Mouse (Mus musculus): ENCODE results near the gene Asah2. TPM values are rescaled to one million over a fixed set of nuclear protein-coding genes. Genes with fewer than 3 reads are reported as not detected.

Asah2 gene
- polyA plus RNA-seq, 1 experiment from 2014 or later = 2.0 TPM

DNA sequence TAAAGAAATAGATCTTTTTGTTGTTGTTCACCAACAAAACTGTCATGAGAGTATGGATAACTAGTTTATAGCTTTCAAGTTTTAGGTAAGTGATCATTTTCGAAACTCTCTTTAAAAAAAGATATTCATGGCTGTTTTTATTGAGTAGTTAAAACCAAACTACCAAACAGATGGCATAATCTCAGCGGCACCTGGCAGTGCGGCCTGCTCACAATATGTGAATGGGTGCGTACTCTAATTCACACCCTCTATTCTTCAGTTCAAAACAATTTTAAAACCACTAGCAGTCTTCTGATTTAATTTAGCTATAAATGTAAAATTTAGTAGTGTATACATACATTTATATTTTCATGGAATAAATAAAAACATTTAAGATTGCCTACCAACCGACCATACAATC is 15.2 kb upstream of the Asah2 start:
- Histone ChIP-seq H3K4me1 (replicated peaks; ENCODE audit: insufficient read depth, low read length) (no peaks in the 10 kb centered on the region), H3K36me3 (ENCODE audit: insufficient read depth, low read length) (0 out of 2 replicates have a peak, but pooled peaks cover 13% of the 10 kb centered on the region), H3K27me3 (ENCODE audit: insufficient read depth, low read length) (no peaks in the 10 kb centered on the region), H3K9me3 (replicated peaks; ENCODE audit: low read length) (no peaks in the 10 kb centered on the region), H3K27ac (no peak overlapping the region), H3K4me2 (ENCODE audit: low read length) (no peak overlapping the region), H3K4me3 (replicated peaks; ENCODE audit: low read depth, low read length) (no peak overlapping the region), H3K9ac (ENCODE audit: low read depth, low read length) (no peak overlapping the region)
- DNase-seq (ENCODE audit: low spot score) = no peak
- no peak for ATAC-seq (replicated peaks; ENCODE audit: low FRiP score, low read depth)
- 95% methylated on average over 5 of the region's 5 CpGs for WGBS
- no peak for TF ChIP-seq CTCF (IDR thresholded peaks at IDR 0.05; ENCODE audit: low read depth)

GRCm38 (mm10) chr19:32120798-32121197 is 12.8 kb upstream of the Asah2 start:
- no peaks in the 10 kb centered on the region for H3K9me3 ChIP-seq (replicated peaks; ENCODE audit: low read length)
- H3K4me2 ChIP-seq (ENCODE audit: low read length) = no peak overlapping the region
- no peak overlapping the region for H3K4me3 ChIP-seq (replicated peaks; ENCODE audit: low read depth, low read length)
- ATAC-seq (replicated peaks; ENCODE audit: low FRiP score, low read depth) (no peak), DNase-seq (ENCODE audit: low spot score) (no peak)
- H3K27ac ChIP-seq = no peak overlapping the region
- H3K9ac ChIP-seq (ENCODE audit: low read depth, low read length) = no peak overlapping the region
- H3K4me1 ChIP-seq (replicated peaks; ENCODE audit: insufficient read depth, low read length) = no peaks in the 10 kb centered on the region
- 43% methylated on average over 1 of the region's 1 CpGs for WGBS
- 0 out of 2 replicates have a peak, but pooled peaks cover 10% of the 10 kb centered on the region for H3K36me3 ChIP-seq (ENCODE audit: insufficient read depth, low read length)
- TF ChIP-seq CTCF (IDR thresholded peaks at IDR 0.05; ENCODE audit: low read depth) = no peak
- no peaks in the 10 kb centered on the region for H3K27me3 ChIP-seq (ENCODE audit: insufficient read depth, low read length)

GRCm38 (mm10) chr19:32119666-32120065 is 11.7 kb upstream of the Asah2 start:
- no peak overlapping the region for H3K4me2 ChIP-seq (ENCODE audit: low read length)
- DNase-seq (ENCODE audit: low spot score) (no peak), ATAC-seq (replicated peaks; ENCODE audit: low FRiP score, low read depth) (peak; percentile 68)
- no peak for TF ChIP-seq CTCF (IDR thresholded peaks at IDR 0.05; ENCODE audit: low read depth)
- no peaks in the 10 kb centered on the region for H3K9me3 ChIP-seq (replicated peaks; ENCODE audit: low read length)
- H3K27me3 ChIP-seq (ENCODE audit: insufficient read depth, low read length) = no peaks in the 10 kb centered on the region
- WGBS = 71% methylated on average over 2 of the region's 2 CpGs
- H3K4me3 ChIP-seq (replicated peaks; ENCODE audit: low read depth, low read length) = no peak overlapping the region
- H3K36me3 ChIP-seq (ENCODE audit: insufficient read depth, low read length) = 0 out of 2 replicates have a peak, but pooled peaks cover 10% of the 10 kb centered on the region
- H3K27ac ChIP-seq = no peak overlapping the region
- no peaks in the 10 kb centered on the region for H3K4me1 ChIP-seq (replicated peaks; ENCODE audit: insufficient read depth, low read length)
- no peak overlapping the region for H3K9ac ChIP-seq (ENCODE audit: low read depth, low read length)

GRCm38 (mm10) chr19:32118496-32118895 is 10.5 kb upstream of the Asah2 start:
- H3K9ac ChIP-seq (ENCODE audit: low read depth, low read length) = no peak overlapping the region
- no peak overlapping the region for H3K4me2 ChIP-seq (ENCODE audit: low read length)
- H3K4me3 ChIP-seq (replicated peaks; ENCODE audit: low read depth, low read length) = no peak overlapping the region
- ATAC-seq (replicated peaks; ENCODE audit: low FRiP score, low read depth) (no peak), DNase-seq (ENCODE audit: low spot score) (no peak)
- H3K36me3 ChIP-seq (ENCODE audit: insufficient read depth, low read length) = 0 out of 2 replicates have a peak, but pooled peaks cover 6% of the 10 kb centered on the region
- 69% methylated on average over 3 of the region's 3 CpGs for WGBS
- no peaks in the 10 kb centered on the region for H3K27me3 ChIP-seq (ENCODE audit: insufficient read depth, low read length)
- H3K9me3 ChIP-seq (replicated peaks; ENCODE audit: low read length) = no peaks in the 10 kb centered on the region
- H3K4me1 ChIP-seq (replicated peaks; ENCODE audit: insufficient read depth, low read length) = no peaks in the 10 kb centered on the region
- no peak for TF ChIP-seq CTCF (IDR thresholded peaks at IDR 0.05; ENCODE audit: low read depth)
- no peak overlapping the region for H3K27ac ChIP-seq

GRCm38 (mm10) chr19:32117484-32118018 is 9.5 kb upstream of the Asah2 start:
- Histone ChIP-seq H3K4me2 (ENCODE audit: low read length) (no peak overlapping the region), H3K9ac (ENCODE audit: low read depth, low read length) (no peak overlapping the region), H3K27ac (no peak overlapping the region), H3K4me1 (replicated peaks; ENCODE audit: insufficient read depth, low read length) (peaks cover 2% of the 10 kb centered on the region; the same call in 1 of the 2 replicates), H3K4me3 (replicated peaks; ENCODE audit: low read depth, low read length) (no peak overlapping the region), H3K27me3 (ENCODE audit: insufficient read depth, low read length) (no peaks in the 10 kb centered on the region), H3K36me3 (ENCODE audit: insufficient read depth, low read length) (0 out of 2 replicates have a peak, but pooled peaks cover 6% of the 10 kb centered on the region), H3K9me3 (replicated peaks; ENCODE audit: low read length) (no peaks in the 10 kb centered on the region)
- peak; percentile 45 for TF ChIP-seq CTCF (IDR thresholded peaks at IDR 0.05; ENCODE audit: low read depth)
- 87% methylated on average over 6 of the region's 6 CpGs for WGBS
- DNase-seq (ENCODE audit: low spot score) (no peak), ATAC-seq (replicated peaks; ENCODE audit: low FRiP score, low read depth) (no peak)

DNA sequence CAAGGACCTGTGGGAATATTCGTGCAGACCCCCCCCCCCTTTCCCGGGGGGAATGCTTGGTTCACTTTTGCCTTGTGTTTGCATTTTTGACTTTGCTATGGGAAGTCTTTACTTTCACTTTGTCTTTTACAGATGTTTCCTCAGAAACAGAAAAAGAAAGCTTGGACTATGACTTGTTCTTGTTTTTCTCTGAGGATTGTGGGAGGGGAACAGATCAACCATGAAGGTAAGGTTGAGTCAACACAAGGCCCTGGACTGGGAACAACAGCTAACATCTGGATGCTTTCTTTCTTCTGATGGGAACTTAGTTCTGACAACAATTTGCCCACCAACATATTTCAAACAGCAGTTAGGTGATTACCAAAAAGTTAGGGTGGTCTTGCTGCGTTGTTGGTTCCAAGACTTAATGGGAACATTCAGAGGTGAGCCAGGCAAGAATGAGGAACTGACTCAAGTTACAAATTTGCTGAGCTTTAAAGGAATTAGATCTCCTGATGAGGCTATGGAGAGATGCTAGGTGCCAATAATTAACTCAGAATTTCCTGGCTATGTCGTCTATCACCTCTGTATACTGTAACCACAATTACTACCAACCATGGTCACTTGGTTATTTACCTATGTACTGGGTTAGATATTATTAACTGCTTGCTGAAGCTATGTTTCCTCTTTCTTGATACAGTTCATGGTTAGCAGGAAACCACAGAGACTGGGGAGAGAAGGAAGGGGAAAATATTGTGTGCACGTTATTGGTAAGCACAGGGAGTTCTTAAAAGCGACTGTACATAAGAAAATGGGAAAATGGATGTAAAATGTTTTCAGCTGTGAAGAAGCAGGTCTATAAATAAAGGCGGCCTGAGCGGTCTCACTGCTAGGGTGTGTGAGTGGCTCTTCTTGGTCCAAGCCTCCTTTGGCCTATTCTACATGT is 4.1 kb upstream of the Asah2 start:
- ATAC-seq (replicated peaks; ENCODE audit: low FRiP score, low read depth) (peak; percentile 48; the same call in 1 of the 2 replicates), DNase-seq (ENCODE audit: low spot score) (peak; percentile 57)
- Histone ChIP-seq H3K4me1 (replicated peaks; ENCODE audit: insufficient read depth, low read length) (peaks cover 6% of the 10 kb centered on the region; the same call in 1 of the 2 replicates), H3K27me3 (ENCODE audit: insufficient read depth, low read length) (no peaks in the 10 kb centered on the region), H3K36me3 (ENCODE audit: insufficient read depth, low read length) (no peaks in the 10 kb centered on the region), H3K9me3 (replicated peaks; ENCODE audit: low read length) (no peaks in the 10 kb centered on the region), H3K9ac (ENCODE audit: low read depth, low read length) (no peak overlapping the region), H3K27ac (peak overlapping the region; percentile 51), H3K4me2 (ENCODE audit: low read length) (no peak overlapping the region), H3K4me3 (replicated peaks; ENCODE audit: low read depth, low read length) (no peak overlapping the region)
- no peak for TF ChIP-seq CTCF (IDR thresholded peaks at IDR 0.05; ENCODE audit: low read depth)
- WGBS = 57% methylated on average over 8 of the region's 8 CpGs
